ENCODE assay signal across 18 mouse cellular contexts in genomic region chr11:35024448-35024847, GRCm38 (mm10).
DNase-seq lines count a peak whose midpoint lies in the region; ATAC-seq lines count a peak whose summit lies in the region.
"Had no signal": no experiment of that assay in that cellular context is flagged by ENCODE, and none has a peak within 500 bp of the region (broad histone marks: within the 10 kb centered on the region; RNA-seq: fewer than 3 reads in every experiment).

No protein-coding gene starts in this region.

- no peaks in the 10 kb centered on the region for H3K36me3 ChIP-seq in heart, embryonic 16.5 days (ENCODE audit: control insufficient read depth, insufficient read depth)
- H3K36me3 ChIP-seq in limb, embryonic 12.5 days, result no peaks in the 10 kb centered on the region
- no peaks in the 10 kb centered on the region for H3K36me3 ChIP-seq in limb, embryonic 10.5 days
- no peaks in the 10 kb centered on the region for H3K36me3 ChIP-seq in intestine, embryonic 15.5 days
- H3K36me3 ChIP-seq: hindbrain, embryonic 15.5 days; midbrain, embryonic 12.5 days; neural tube, embryonic 15.5 days had no signal

- intact Hi-C loops in heart, postnatal 25 days (cut with DNase I), result no loop called here

- no peaks in the 10 kb centered on the region for H3K27me3 ChIP-seq in heart, embryonic 16.5 days (ENCODE audit: control insufficient read depth, insufficient read depth, low read length)
- no peaks in the 10 kb centered on the region for H3K27me3 ChIP-seq in limb, embryonic 12.5 days
- H3K27me3 ChIP-seq in limb, embryonic 10.5 days (ENCODE audit: low read depth, poor library complexity, severe bottlenecking), result no peaks in the 10 kb centered on the region
- H3K27me3 ChIP-seq in intestine, embryonic 15.5 days (replicated peaks), result no peaks in the 10 kb centered on the region
- H3K27me3 ChIP-seq: hindbrain, embryonic 15.5 days; midbrain, embryonic 12.5 days; neural tube, embryonic 15.5 days had no signal

- H3K4me3 ChIP-seq in heart, embryonic 16.5 days (ENCODE audit: low read length), result peak overlapping the region; percentile 8; the same call in 1 of the 2 replicates
- H3K4me3 ChIP-seq in limb, embryonic 12.5 days (replicated peaks), result no peak overlapping the region
- H3K4me3 ChIP-seq in limb, embryonic 10.5 days, result no peak overlapping the region
- H3K4me3 ChIP-seq in intestine, embryonic 15.5 days (replicated peaks), result no peak overlapping the region
- H3K4me3 ChIP-seq: hindbrain, embryonic 15.5 days; midbrain, embryonic 12.5 days; neural tube, embryonic 15.5 days had no signal

- H3K27ac ChIP-seq in heart, embryonic 16.5 days (ENCODE audit: low read length), result no peak overlapping the region
- H3K27ac ChIP-seq in limb, embryonic 12.5 days, result no peak overlapping the region
- no peak overlapping the region for H3K27ac ChIP-seq in limb, embryonic 10.5 days
- H3K27ac ChIP-seq in intestine, embryonic 15.5 days, result no peak overlapping the region
- H3K27ac ChIP-seq: hindbrain, embryonic 15.5 days; macrophage; midbrain, embryonic 12.5 days; neural tube, embryonic 15.5 days had no signal

- ATAC-seq in heart, embryonic 16.5 days (replicated peaks; ENCODE audit: extremely low read depth, insufficient read depth, low FRiP score), result no peak
- ATAC-seq in limb, embryonic 12.5 days (ENCODE audit: insufficient number of reproducible peaks, insufficient read depth, low FRiP score, low TSS enrichment, low read depth), result no peak
- ATAC-seq in intestine, embryonic 15.5 days, result no peak
- ATAC-seq: CD4-positive, CD25-positive, alpha-beta regulatory T cell, adult 4 months; forebrain, embryonic 14.5 days had no signal

- H3K9ac ChIP-seq in heart, embryonic 16.5 days (ENCODE audit: low read length), result no peak overlapping the region
- H3K9ac ChIP-seq in limb, embryonic 12.5 days (replicated peaks), result no peak overlapping the region
- no peak overlapping the region for H3K9ac ChIP-seq in intestine, embryonic 15.5 days
- H3K9ac ChIP-seq: hindbrain, embryonic 15.5 days; midbrain, embryonic 12.5 days; neural tube, embryonic 15.5 days had no signal

- WGBS in heart, embryonic 16.5 days, result 4% methylated on average over 8 of the region's 8 CpGs
- 8% methylated on average over 8 of the region's 8 CpGs for WGBS in limb, embryonic 12.5 days
- 11% methylated on average over 8 of the region's 8 CpGs for WGBS in limb, embryonic 10.5 days
- 8% methylated on average over 8 of the region's 8 CpGs for WGBS in intestine, embryonic 15.5 days

- H3K4me2 ChIP-seq in heart, embryonic 16.5 days (ENCODE audit: low read depth, low read length), result peak overlapping the region; percentile 43
- peak overlapping the region; percentile 35 for H3K4me2 ChIP-seq in limb, embryonic 12.5 days
- peak overlapping the region; percentile 33; the same call in 1 of the 2 replicates for H3K4me2 ChIP-seq in intestine, embryonic 15.5 days (replicated peaks)
- H3K4me2 ChIP-seq: hindbrain, embryonic 15.5 days; midbrain, embryonic 12.5 days; neural tube, embryonic 15.5 days had no signal

- peaks cover 7% of the 10 kb centered on the region for H3K4me1 ChIP-seq in heart, embryonic 16.5 days (ENCODE audit: control insufficient read depth, insufficient read depth, low read length)
- H3K4me1 ChIP-seq in limb, embryonic 12.5 days (replicated peaks), result peaks cover 17% of the 10 kb centered on the region
- H3K4me1 ChIP-seq in limb, embryonic 10.5 days, result peaks cover 24% of the 10 kb centered on the region
- no peaks in the 10 kb centered on the region for H3K4me1 ChIP-seq in intestine, embryonic 15.5 days (replicated peaks)
- H3K4me1 ChIP-seq: hindbrain, embryonic 15.5 days; midbrain, embryonic 12.5 days; neural tube, embryonic 15.5 days had no signal

- no peaks in the 10 kb centered on the region for H3K9me3 ChIP-seq in heart, embryonic 16.5 days (replicated peaks; ENCODE audit: control insufficient read depth, low read length)
- peaks cover 6% of the 10 kb centered on the region; the same call in 1 of the 2 replicates for H3K9me3 ChIP-seq in limb, embryonic 12.5 days
- no peaks in the 10 kb centered on the region for H3K9me3 ChIP-seq in limb, embryonic 10.5 days (replicated peaks)
- H3K9me3 ChIP-seq in intestine, embryonic 15.5 days, result no peaks in the 10 kb centered on the region
- H3K9me3 ChIP-seq: hindbrain, embryonic 15.5 days; midbrain, embryonic 12.5 days; neural tube, embryonic 15.5 days had no signal

- DNase-seq in heart, postnatal 25 days (ENCODE audit: low spot score), result no peak
- no peak for DNase-seq in limb, embryonic 10.5 days (ENCODE audit: low spot score)
- peak; percentile 4 for DNase-seq in Muller cell, postnatal 12 days (ENCODE audit: inconsistent ontology term)
- DNase-seq in urinary bladder, postnatal 4 days (ENCODE audit: low spot score in 2 of 2), result no peak
- DNase-seq in right cerebral cortex, adult 18-20 months, result no peak
- DNase-seq: adrenal gland, postnatal 10 days; cerebellum, adult 2 months; spleen, adult 18-20 months; thymus, postnatal 36 days had no signal
